Mouse (Mus musculus) thymus, postnatal 4 days (tissue): ENCODE results near the gene Ccdc149.

Source experiments
- DNase-seq: peaks from one replicate; pipeline ENCODE4 v3.0.0; 2021

The Ccdc149 gene

GRCm38 (mm10) chr5:52367866-52368840 lies 103.2 kb downstream of the Ccdc149 start:
- no peak for DNase-seq

GRCm38 (mm10) chr5:52366661-52367060 lies 104.7 kb downstream of the Ccdc149 start:
- DNase-seq = no peak

GRCm38 (mm10) chr5:52365930-52366329 lies 105.4 kb downstream of the Ccdc149 start:
- DNase-seq = no peak

- DNase-seq = no peak
Measured at GRCm38 (mm10) chr5:52364521-52364920, 106.8 kb downstream of the Ccdc149 start.

- DNase-seq = no peak
Measured at GRCm38 (mm10) chr5:52363468-52364150, 107.7 kb downstream of the Ccdc149 start, which contains the start of gene Sod3. Gene Sod3 (plus strand): TSS chr5:52363791.

- no peak for DNase-seq
Measured at GRCm38 (mm10) chr5:52362776-52363467, 108.4 kb downstream of the Ccdc149 start.

- DNase-seq = no peak
Measured at GRCm38 (mm10) chr5:52360286-52361049, 110.9 kb downstream of the Ccdc149 start.

GRCm38 (mm10) chr5:52358120-52358519 lies 113.2 kb downstream of the Ccdc149 start:
- DNase-seq = no peak

- no peak for DNase-seq
Measured at GRCm38 (mm10) chr5:52357175-52357754, 114.1 kb downstream of the Ccdc149 start.

GRCm38 (mm10) chr5:52355612-52356011 lies 115.7 kb downstream of the Ccdc149 start:
- DNase-seq = no peak

GRCm38 (mm10) chr5:52354441-52354840 lies 116.9 kb downstream of the Ccdc149 start:
- DNase-seq = no peak

- no peak for DNase-seq
Measured at GRCm38 (mm10) chr5:52352730-52353129, 118.6 kb downstream of the Ccdc149 start.

- DNase-seq = no peak
Measured at GRCm38 (mm10) chr5:52351561-52351960, 119.8 kb downstream of the Ccdc149 start.

- no peak for DNase-seq
Measured at GRCm38 (mm10) chr5:52350451-52350850, 120.9 kb downstream of the Ccdc149 start.

- DNase-seq = no peak
Measured at GRCm38 (mm10) chr5:52346890-52347289, 124.4 kb downstream of the Ccdc149 start.

- DNase-seq = no peak
Measured at GRCm38 (mm10) chr5:52339134-52339533, 132.2 kb downstream of the Ccdc149 start.

GRCm38 (mm10) chr5:52335590-52335989 lies 135.7 kb downstream of the Ccdc149 start:
- DNase-seq = no peak

- peak; percentile 31 for DNase-seq
Measured at GRCm38 (mm10) chr5:52332120-52332519, 139.2 kb downstream of the Ccdc149 start.
